Mouse (Mus musculus) ES-CJ7 (cell line): ENCODE measurements around the gene Pgf.

Source experiments
- DNase-seq: peaks from one replicate; pipeline ENCODE4 v3.0.0; 2011; ENCODE audit warnings: low read depth, low spot score

Gene Pgf

GRCm38 (mm10) chr12:85177740-85178239, at the start of gene Pgf:
TSS of gene Pgf (minus strand) at chr12:85177790.
- DNase-seq, result no peak

- DNase-seq, result no peak
These were observed 49.6 kb upstream of the Pgf start for GRCm38 (mm10) chr12:85227227-85227626.

DNA sequence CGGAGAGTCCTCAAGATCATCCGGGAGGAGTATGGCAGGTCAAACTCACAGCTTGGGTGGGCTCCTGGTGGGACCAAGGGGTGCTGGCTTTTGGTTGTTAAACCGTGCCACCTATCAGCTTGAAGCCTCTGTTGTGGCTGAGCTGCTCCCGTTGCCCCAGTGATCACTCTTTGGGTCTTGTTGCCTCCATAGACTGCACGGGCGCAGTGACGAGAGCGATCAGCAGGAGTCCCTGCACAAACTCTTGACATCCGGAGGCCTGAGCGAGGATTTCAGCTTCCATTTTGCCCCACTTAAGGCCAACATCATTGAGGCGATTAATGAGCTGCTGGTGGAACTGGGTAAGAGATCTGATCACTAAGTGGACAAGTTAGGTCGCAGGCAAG, 42.3 kb upstream of the Pgf start:
- peak; percentile 35 for DNase-seq

DNA sequence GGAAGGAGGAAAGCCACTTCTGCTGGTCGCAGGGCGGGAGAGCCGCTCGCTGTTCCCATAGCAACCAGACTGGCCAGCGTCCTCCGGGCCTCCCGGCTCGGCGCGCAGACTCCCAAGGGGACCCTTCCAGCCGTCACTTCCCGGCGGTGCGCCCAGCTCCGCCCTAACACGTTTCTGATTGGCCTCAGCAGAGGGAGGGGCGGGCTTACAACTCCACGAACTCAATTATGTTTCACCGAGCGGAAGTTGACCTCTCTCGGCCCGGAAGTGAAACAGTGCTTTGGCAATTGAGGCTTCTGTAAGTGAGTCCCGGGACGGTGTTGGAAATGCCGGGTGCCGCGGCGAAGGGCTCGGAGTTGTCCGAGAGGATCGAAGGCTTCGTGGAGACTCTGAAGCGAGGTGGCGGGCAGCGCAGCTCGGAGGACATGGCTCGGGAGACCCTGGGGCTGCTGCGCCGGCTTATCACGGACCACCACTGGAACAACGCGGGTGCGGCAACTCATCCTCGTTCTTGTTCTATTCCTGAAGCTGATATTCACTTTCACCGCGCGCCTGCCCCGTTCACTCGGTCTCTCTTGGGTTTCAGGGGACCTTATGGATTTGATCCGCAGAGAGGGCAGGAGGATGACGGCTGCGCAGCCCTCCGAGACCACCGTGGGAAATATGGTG, 41.8 kb upstream of the Pgf start, which contains the start of gene Eif2b2:
Gene Eif2b2 (plus strand): TSS at position 246 of the 669 bp plus-strand sequence.
- peak; percentile 97 for DNase-seq

DNA sequence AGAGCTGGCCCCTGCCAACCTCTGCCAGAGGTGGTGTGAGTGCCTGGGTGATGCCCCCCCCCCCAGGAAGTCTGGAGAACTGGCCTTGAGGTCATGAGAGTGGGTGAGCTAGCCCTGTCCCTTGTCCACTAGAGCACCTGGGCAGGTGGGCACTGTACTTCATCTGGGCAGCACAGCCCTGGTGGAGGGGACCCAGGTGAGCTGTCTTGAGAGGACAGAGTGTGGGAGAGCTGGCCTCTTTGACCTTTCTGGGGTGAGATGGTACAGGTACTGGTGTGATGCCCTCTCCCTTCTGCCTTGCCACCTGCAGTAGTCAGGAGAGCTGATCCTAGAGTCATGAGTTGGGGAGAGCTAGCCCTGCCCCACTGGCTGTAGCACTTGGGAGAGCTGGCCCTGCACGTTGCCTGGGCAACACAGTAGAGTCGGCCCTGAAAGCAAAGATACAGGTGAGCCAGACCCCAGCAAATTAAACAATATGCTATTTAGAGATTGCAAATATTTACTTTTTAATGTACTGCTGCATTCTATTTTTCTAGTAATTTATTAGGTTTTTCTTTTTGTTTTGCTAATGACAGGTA, 40.2 kb upstream of the Pgf start:
- no peak for DNase-seq

GRCm38 (mm10) chr12:85215031-85215430, 37.4 kb upstream of the Pgf start:
- no peak for DNase-seq

- no peak for DNase-seq
These were observed 31.2 kb upstream of the Pgf start for GRCm38 (mm10) chr12:85208687-85209199.

GRCm38 (mm10) chr12:85205425-85205824, 27.8 kb upstream of the Pgf start:
- no peak for DNase-seq

DNA sequence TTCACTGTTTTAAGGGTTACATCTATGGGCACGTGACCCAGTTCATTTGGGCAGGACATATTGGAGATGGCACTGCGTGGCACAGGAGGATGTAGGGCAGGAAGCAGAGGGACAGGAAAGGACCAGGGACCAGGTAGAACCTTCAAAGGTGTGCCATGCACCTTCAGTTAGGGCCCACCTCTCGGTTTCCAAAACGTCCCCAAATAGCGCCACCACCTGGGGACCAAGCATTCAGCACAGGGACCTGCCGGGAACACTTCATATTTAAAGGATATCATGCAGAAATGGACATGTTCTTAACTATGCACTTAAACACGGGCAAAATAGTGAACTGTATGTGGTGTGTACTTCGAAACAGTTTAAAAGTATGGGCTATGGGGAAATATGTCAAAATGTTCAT, 26.5 kb upstream of the Pgf start:
- no peak for DNase-seq

GRCm38 (mm10) chr12:85203699-85204098, 26.1 kb upstream of the Pgf start:
- no peak for DNase-seq

GRCm38 (mm10) chr12:85202191-85202590, 24.6 kb upstream of the Pgf start:
- no peak for DNase-seq

GRCm38 (mm10) chr12:85201830-85202147, 24.2 kb upstream of the Pgf start:
- no peak for DNase-seq

GRCm38 (mm10) chr12:85200929-85201829, 23.6 kb upstream of the Pgf start:
- DNase-seq, result no peak

- no peak for DNase-seq
These were observed 22.4 kb upstream of the Pgf start for GRCm38 (mm10) chr12:85199954-85200353.

- DNase-seq, result no peak
These were observed 20.3 kb upstream of the Pgf start for GRCm38 (mm10) chr12:85197936-85198335.

GRCm38 (mm10) chr12:85197371-85197770, 19.8 kb upstream of the Pgf start:
- DNase-seq, result no peak

DNA sequence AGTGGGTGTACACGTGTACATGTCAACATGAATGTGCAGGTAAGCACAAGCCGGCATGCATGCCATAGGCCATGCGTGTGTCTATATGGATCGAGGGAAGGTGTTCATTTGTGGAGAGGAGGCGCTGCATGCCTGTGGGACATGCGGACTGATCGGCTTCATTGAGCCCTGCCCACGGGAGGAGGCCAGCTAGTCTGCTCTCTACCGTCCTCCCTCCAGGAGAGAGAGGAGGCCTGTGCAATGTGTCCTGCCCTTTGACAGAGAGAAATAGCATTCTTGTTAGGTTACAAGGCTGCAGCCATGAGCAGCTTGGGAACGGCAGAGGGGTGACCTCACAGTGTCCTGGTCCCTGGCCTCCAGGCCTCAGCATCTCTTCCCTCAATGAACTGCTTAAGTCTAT, 18.6 kb upstream of the Pgf start:
- DNase-seq, result no peak

GRCm38 (mm10) chr12:85195086-85195485, 17.5 kb upstream of the Pgf start:
- no peak for DNase-seq

- no peak for DNase-seq
These were observed 17.0 kb upstream of the Pgf start for GRCm38 (mm10) chr12:85194623-85195018.

GRCm38 (mm10) chr12:85193923-85194622, 16.5 kb upstream of the Pgf start:
- no peak for DNase-seq

GRCm38 (mm10) chr12:85193146-85193545, 15.6 kb upstream of the Pgf start:
- no peak for DNase-seq
